Mouse (Mus musculus): Measurements from ENCODE around the gene Ung. TPM values are rescaled to one million over a fixed set of nuclear protein-coding genes. Genes with fewer than 3 reads are reported as not detected.

Gene Ung
- polyA plus RNA-seq, 1 experiment: 3.3 TPM

GRCm38 (mm10) chr5:114130698-114131520 lies 723 bp downstream of the Ung start:
- DNase-seq (ENCODE audit: low spot score): peak; percentile 86

GRCm38 (mm10) chr5:114131521-114131840 lies 1.3 kb downstream of the Ung start:
- no peak for DNase-seq (ENCODE audit: low spot score)

- no peak for DNase-seq (ENCODE audit: low spot score)
Measured at GRCm38 (mm10) chr5:114132841-114133240, 2.7 kb downstream of the Ung start.

- no peak for DNase-seq (ENCODE audit: low spot score)
Measured at GRCm38 (mm10) chr5:114134091-114134534, 3.9 kb downstream of the Ung start.

GRCm38 (mm10) chr5:114135516-114135915 lies 5.3 kb downstream of the Ung start:
- DNase-seq (ENCODE audit: low spot score): no peak

GRCm38 (mm10) chr5:114137481-114138276 lies 7.5 kb downstream of the Ung start:
- no peak for DNase-seq (ENCODE audit: low spot score)

- DNase-seq (ENCODE audit: low spot score): no peak
Measured at GRCm38 (mm10) chr5:114138277-114139164, 8.3 kb downstream of the Ung start.

GRCm38 (mm10) chr5:114139175-114139574 lies 9.0 kb downstream of the Ung start:
- DNase-seq (ENCODE audit: low spot score): no peak

- no peak for DNase-seq (ENCODE audit: low spot score)
Measured at GRCm38 (mm10) chr5:114146028-114146888, 16.1 kb downstream of the Ung start, which contains the start of gene Acacb. Gene Acacb (plus strand): TSS chr5:114146535.

- DNase-seq (ENCODE audit: low spot score): no peak
Measured at GRCm38 (mm10) chr5:114147043-114147972, 17.1 kb downstream of the Ung start.

- no peak for DNase-seq (ENCODE audit: low spot score)
Measured at GRCm38 (mm10) chr5:114152359-114153092, 22.3 kb downstream of the Ung start.

GRCm38 (mm10) chr5:114153490-114153889 lies 23.3 kb downstream of the Ung start:
- DNase-seq (ENCODE audit: low spot score): no peak

- DNase-seq (ENCODE audit: low spot score): no peak
Measured at GRCm38 (mm10) chr5:114154765-114155164, 24.6 kb downstream of the Ung start.

- DNase-seq (ENCODE audit: low spot score): no peak
Measured at GRCm38 (mm10) chr5:114155168-114155933, 25.2 kb downstream of the Ung start.

GRCm38 (mm10) chr5:114157236-114157635 lies 27.1 kb downstream of the Ung start:
- DNase-seq (ENCODE audit: low spot score): no peak

- DNase-seq (ENCODE audit: low spot score): no peak
Measured at GRCm38 (mm10) chr5:114161424-114161823, 31.2 kb downstream of the Ung start.

- no peak for DNase-seq (ENCODE audit: low spot score)
Measured at GRCm38 (mm10) chr5:114162106-114162815, 32.1 kb downstream of the Ung start.
